Mouse (Mus musculus) layer of hippocampus, adult 18-20 months (tissue): ENCODE results near the gene Trhr2. TPM values are rescaled to one million over a fixed set of nuclear protein-coding genes. Genes with fewer than 3 reads are reported as not detected.
A peak's percentile ranks its signal among the peaks of the same experiment; 100 is the strongest.

Experiments used
- DNase-seq, 2 experiments: peaks; one replicate each; pipeline ENCODE4 v3.0.0; 2022; ENCODE audit warnings: low spot score in 2 of 2
- long read RNA-seq: library from polyadenylated mRNA; stranded (forward); transcript quantifications from one replicate; pipeline ENCODE4 v2.0.0, GENCODE M21; 2021
- total RNA-seq, 2 experiments: library from RNA; stranded (reverse); gene quantifications; 2 replicates each; pipeline ENCODE4 v1.2.3; 2021

The Trhr2 gene
- 1 to 10 TPM in 1 of 2 experiments, under 1 TPM in 1; 0.41 to 1.3 TPM for total RNA-seq
- long read RNA-seq = 0 reads

- no peak for DNase-seq
Observed at GRCm38 (mm10) chr8:122360696-122361416, at the start of gene Trhr2. Gene Trhr2, minus strand, starts transcription at chr8:122360746.

GRCm38 (mm10) chr8:122407678-122408077 is 47.1 kb upstream of the Trhr2 start:
- DNase-seq = no peak

- DNase-seq = no peak
Observed at GRCm38 (mm10) chr8:122405146-122405805, 44.7 kb upstream of the Trhr2 start.

GRCm38 (mm10) chr8:122398186-122398585 is 37.6 kb upstream of the Trhr2 start:
- DNase-seq = no peak

- no peak for DNase-seq
Observed at GRCm38 (mm10) chr8:122395291-122395690, 34.7 kb upstream of the Trhr2 start.

GRCm38 (mm10) chr8:122393717-122394116 is 33.2 kb upstream of the Trhr2 start:
- DNase-seq = no peak

- no peak for DNase-seq
Observed at GRCm38 (mm10) chr8:122390758-122391157, 30.2 kb upstream of the Trhr2 start.

- DNase-seq = no peak
Observed at GRCm38 (mm10) chr8:122389357-122389756, 28.8 kb upstream of the Trhr2 start.

GRCm38 (mm10) chr8:122383039-122383438 is 22.5 kb upstream of the Trhr2 start:
- DNase-seq = no peak

- peak; percentile 99 for DNase-seq
Observed at GRCm38 (mm10) chr8:122376365-122377231, 16.1 kb upstream of the Trhr2 start, which contains the start of gene Zc3h18. Gene Zc3h18, plus strand, starts transcription at chr8:122376609.

GRCm38 (mm10) chr8:122375751-122376364 is 15.3 kb upstream of the Trhr2 start:
- DNase-seq = no peak

- no peak for DNase-seq
Observed at GRCm38 (mm10) chr8:122375320-122375719, 14.8 kb upstream of the Trhr2 start.

- no peak for DNase-seq
Observed at GRCm38 (mm10) chr8:122371706-122372105, 11.2 kb upstream of the Trhr2 start.

GRCm38 (mm10) chr8:122369665-122370064 is 9.1 kb upstream of the Trhr2 start:
- DNase-seq = peak; percentile 16 to 63

GRCm38 (mm10) chr8:122368494-122368893 is 7.9 kb upstream of the Trhr2 start:
- DNase-seq = no peak

- no peak for DNase-seq
Observed at GRCm38 (mm10) chr8:122362967-122363366, 2.4 kb upstream of the Trhr2 start.

- no peak for DNase-seq
Observed at GRCm38 (mm10) chr8:122362271-122362670, 1.7 kb upstream of the Trhr2 start.

- no peak for DNase-seq
Observed at GRCm38 (mm10) chr8:122359111-122359775, 1.3 kb downstream of the Trhr2 start.

- no peak for DNase-seq
Observed at GRCm38 (mm10) chr8:122357641-122358040, 2.9 kb downstream of the Trhr2 start.

- no peak for DNase-seq
Observed at GRCm38 (mm10) chr8:122357202-122357601, 3.3 kb downstream of the Trhr2 start.
